Comparison of ENCODE assay signal across 8 mouse cellular contexts in the genomic region with DNA sequence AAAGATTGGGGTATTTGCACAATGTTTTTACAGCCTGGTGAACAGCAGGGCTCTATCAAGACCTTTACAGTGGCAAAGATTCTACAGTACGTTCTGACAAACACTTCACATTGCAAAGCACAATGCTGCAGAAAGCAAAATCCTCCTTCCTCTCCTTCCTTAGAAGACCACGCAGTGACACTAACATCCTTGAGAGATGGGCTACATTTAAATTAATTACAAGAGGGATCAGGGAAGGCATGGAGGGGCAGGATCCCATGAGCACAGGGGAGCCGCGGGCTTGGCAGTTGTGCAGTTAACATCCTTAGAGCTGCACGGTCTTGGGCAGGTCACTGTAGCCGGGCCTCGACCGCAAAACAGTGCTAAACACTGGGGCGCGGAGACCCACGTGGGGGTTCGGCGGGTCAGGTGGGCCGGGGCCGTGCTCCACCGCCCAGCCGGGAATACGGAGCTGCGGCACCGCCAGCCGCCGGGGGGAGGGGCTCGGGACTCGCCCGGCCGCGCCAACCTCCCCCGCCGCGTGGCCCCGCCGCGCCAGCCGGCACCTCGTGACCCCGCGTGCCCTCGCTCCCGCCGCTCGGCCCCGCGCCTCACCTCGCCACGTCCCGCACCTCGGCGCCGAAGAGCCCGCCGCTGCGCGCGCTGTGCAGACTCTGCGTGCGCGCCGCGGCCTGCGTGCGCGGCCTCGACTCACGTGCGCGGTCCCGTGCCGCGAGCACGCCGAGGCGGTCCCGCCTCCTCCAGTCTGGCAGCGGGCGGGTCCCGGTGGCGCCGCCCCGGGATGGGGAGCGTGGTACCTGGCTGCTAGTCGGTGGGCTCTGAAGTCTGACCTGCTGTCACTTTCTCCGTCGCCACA. TPM values are rescaled to one million over a fixed set of nuclear protein-coding genes. Genes with fewer than 3 reads are reported as not detected.
DNase-seq lines count a peak whose midpoint lies in the region; ATAC-seq and TF ChIP-seq lines count a peak whose summit lies in the region.

A gene (minus strand): TSS at position 658 of the 856 bp plus-strand sequence.
A gene (plus strand): TSS at position 730 of the 856 bp plus-strand sequence.

- H3ac ChIP-seq in C2C12 (ENCODE audit: control insufficient read depth, insufficient read length, low read depth) (peak within 1 kb of the TSS; percentile 93), myocyte (ENCODE audit: control insufficient read depth, insufficient read length) (peak within 1 kb of the TSS; percentile 84)

- H3K4me1 ChIP-seq in bone marrow macrophage, adult 2 months (ENCODE audit: control insufficient read depth, insufficient read depth, low read length): peaks cover 2% of the 10 kb centered on the region; the same call in 1 of the 2 replicates
- 0 out of 2 replicates have a peak, but pooled peaks cover 4% of the 10 kb centered on the region for H3K4me1 ChIP-seq in embryonic facial prominence, embryonic 15.5 days
- peaks cover 4% of the 10 kb centered on the region; the same call in 1 of the 2 replicates for H3K4me1 ChIP-seq in kidney, embryonic 14.5 days (ENCODE audit: control insufficient read depth, insufficient read depth, low read length)
- H3K4me1 ChIP-seq in liver, embryonic 11.5 days (replicated peaks; ENCODE audit: control insufficient read depth, insufficient read depth, low read length): peaks cover 7% of the 10 kb centered on the region; the same call in 1 of the 2 replicates

- H3K9me3 ChIP-seq in embryonic facial prominence, embryonic 15.5 days (replicated peaks): no peaks in the 10 kb centered on the region
- no peaks in the 10 kb centered on the region for H3K9me3 ChIP-seq in kidney, embryonic 14.5 days (ENCODE audit: control insufficient read depth, low read length)
- H3K9me3 ChIP-seq in liver, embryonic 11.5 days (ENCODE audit: control insufficient read depth, low read length): no peaks in the 10 kb centered on the region

- H3K79me2 ChIP-seq in C2C12 (ENCODE audit: control insufficient read depth, insufficient read depth) (peaks cover 31% of the 10 kb centered on the region), myocyte (ENCODE audit: control insufficient read depth, insufficient read depth) (peaks cover 12% of the 10 kb centered on the region)

- WGBS in embryonic facial prominence, embryonic 15.5 days: under 1% methylated on average over 69 of the region's 83 CpGs
- 0% methylated on average over 50 of the region's 83 CpGs for WGBS in kidney, embryonic 14.5 days
- whole genome bisulfite sequencing in liver, embryonic 11.5 days: under 1% methylated on average over 81 of the region's 83 CpGs

- no peak for TF ChIP-seq POLR2A in bone marrow macrophage, adult 2 months (IDR thresholded peaks at IDR 0.05; ENCODE audit: borderline replicate concordance, low read depth, low read length)
- peak; percentile 98 for TF ChIP-seq POLR2A in myocyte (IDR thresholded peaks at IDR 0.05; ENCODE audit: insufficient read length, low read depth)

- DNase-seq in heart, adult 9 months (ENCODE audit: low spot score in 2 of 2): peak; percentile 63 to 71
- DNase-seq in liver, embryonic 11.5 days (ENCODE audit: low spot score): peak; percentile 87
- peak; percentile 70 to 87 for DNase-seq in spleen, postnatal 4 days (ENCODE audit: low spot score in 2 of 2)

- H3K4me3 ChIP-seq in C2C12 (ENCODE audit: insufficient read depth, poor library complexity, severe bottlenecking): peak within 1 kb of the TSS; percentile 89
- peak within 1 kb of the TSS; percentile 81 for H3K4me3 ChIP-seq in bone marrow macrophage, adult 2 months (ENCODE audit: insufficient read depth, low read length)
- peak within 1 kb of the TSS; percentile 76 for H3K4me3 ChIP-seq in embryonic facial prominence, embryonic 15.5 days (replicated peaks)
- peak within 1 kb of the TSS; percentile 73 for H3K4me3 ChIP-seq in kidney, embryonic 14.5 days (ENCODE audit: low read length)
- peak within 1 kb of the TSS; percentile 76 for H3K4me3 ChIP-seq in liver, embryonic 11.5 days (ENCODE audit: low read depth, low read length)
- H3K4me3 ChIP-seq in myocyte: peak within 1 kb of the TSS; percentile 54

- H3K79me3 ChIP-seq in C2C12 (ENCODE audit: low read depth): peaks cover 14% of the 10 kb centered on the region

- H3K27me3 ChIP-seq in C2C12 (ENCODE audit: control insufficient read depth, insufficient read depth, insufficient read length): no peaks in the 10 kb centered on the region
- no peaks in the 10 kb centered on the region for H3K27me3 ChIP-seq in embryonic facial prominence, embryonic 15.5 days
- H3K27me3 ChIP-seq in kidney, embryonic 14.5 days (ENCODE audit: control insufficient read depth, insufficient read depth, low read length): no peaks in the 10 kb centered on the region
- no peaks in the 10 kb centered on the region for H3K27me3 ChIP-seq in liver, embryonic 11.5 days (replicated peaks; ENCODE audit: control insufficient read depth, insufficient read depth, low read length)
- no peaks in the 10 kb centered on the region for H3K27me3 ChIP-seq in myocyte (ENCODE audit: control insufficient read depth, insufficient read depth, insufficient read length)

- H3K36me3 ChIP-seq in C2C12 (ENCODE audit: control insufficient read depth, insufficient read depth): peaks cover 30% of the 10 kb centered on the region
- H3K36me3 ChIP-seq in embryonic facial prominence, embryonic 15.5 days: peaks cover 25% of the 10 kb centered on the region
- peaks cover 29% of the 10 kb centered on the region for H3K36me3 ChIP-seq in kidney, embryonic 14.5 days (ENCODE audit: control insufficient read depth, insufficient read depth, low read length)
- H3K36me3 ChIP-seq in liver, embryonic 11.5 days (ENCODE audit: control insufficient read depth, insufficient read depth, low read length): peaks cover 11% of the 10 kb centered on the region; the same call in 1 of the 2 replicates
- peaks cover 18% of the 10 kb centered on the region for H3K36me3 ChIP-seq in myocyte (ENCODE audit: control insufficient read depth, insufficient read depth)

- peak within 1 kb of the TSS; percentile 81 for H3K9ac ChIP-seq in embryonic facial prominence, embryonic 15.5 days
- peak within 1 kb of the TSS; percentile 89 for H3K9ac ChIP-seq in kidney, embryonic 14.5 days (ENCODE audit: low read depth, low read length)
- peak within 1 kb of the TSS; percentile 89 for H3K9ac ChIP-seq in liver, embryonic 11.5 days (ENCODE audit: low read depth, low read length)

- no peak for TF ChIP-seq CTCF in C2C12 (IDR thresholded peaks at IDR 0.05; ENCODE audit: control insufficient read depth, insufficient read depth, insufficient read length)
- no peak for TF ChIP-seq CTCF in bone marrow macrophage, adult 2 months (IDR thresholded peaks at IDR 0.05; ENCODE audit: low read depth, low read length)

- peak within 1 kb of the TSS; percentile 75 for H3K4me2 ChIP-seq in embryonic facial prominence, embryonic 15.5 days (replicated peaks)
- peak within 1 kb of the TSS; percentile 48 for H3K4me2 ChIP-seq in kidney, embryonic 14.5 days (replicated peaks; ENCODE audit: low read depth, low read length)
- peak within 1 kb of the TSS; percentile 82 for H3K4me2 ChIP-seq in liver, embryonic 11.5 days
- H3K4me2 ChIP-seq in myocyte (ENCODE audit: low read depth): peak within 1 kb of the TSS; percentile 73

- no peak within 1 kb of the TSS for H3K27ac ChIP-seq in bone marrow macrophage, adult 2 months (ENCODE audit: insufficient read depth, low read depth, low read length)
- H3K27ac ChIP-seq in embryonic facial prominence, embryonic 15.5 days (replicated peaks): peak within 1 kb of the TSS; percentile 66
- no peak within 1 kb of the TSS for H3K27ac ChIP-seq in kidney, embryonic 14.5 days (ENCODE audit: low read depth, low read length)
- H3K27ac ChIP-seq in liver, embryonic 11.5 days (ENCODE audit: low read depth, low read length): peak within 1 kb of the TSS; percentile 74

- ATAC-seq in embryonic facial prominence, embryonic 15.5 days (ENCODE audit: insufficient number of reproducible peaks, low FRiP score, low TSS enrichment, low read depth): peak; percentile 88
- ATAC-seq in kidney, embryonic 14.5 days (ENCODE audit: low FRiP score, low TSS enrichment): peak; percentile 92
- ATAC-seq in liver, embryonic 11.5 days (replicated peaks; ENCODE audit: low FRiP score): peak; percentile 87

TF ChIP-seq in C2C12, 6 proteins besides CTCF, POLR2A, EP300 and RAD21:
- TF ChIP-seq CEBPB (IDR thresholded peaks at IDR 0.05; ENCODE audit: low read depth) (no peak), USF1 (IDR thresholded peaks at IDR 0.05; ENCODE audit: low read depth) (peak; percentile 40), MAX (IDR thresholded peaks at IDR 0.05) (peak; percentile 94), MYOG (IDR thresholded peaks at IDR 0.05; ENCODE audit: control insufficient read depth, extremely low read depth, insufficient read length) (no peak), MYOD1 (IDR thresholded peaks at IDR 0.05; ENCODE audit: control insufficient read depth, insufficient read length, low read depth) (no peak), FOSL1 (IDR thresholded peaks at IDR 0.05; ENCODE audit: insufficient read depth, low read length, poor library complexity, severe bottlenecking) (no peak)

TF ChIP-seq in myocyte, 11 proteins besides CTCF, POLR2A, EP300 and RAD21 (continues in another document):
- TF ChIP-seq MYOD1 (IDR thresholded peaks at IDR 0.05; ENCODE audit: control insufficient read depth in 1 of 3, insufficient read length in 2 of 3, low read depth in 2 of 3) (peak in 1 of 3 experiments; percentile 27), USF1 (IDR thresholded peaks at IDR 0.05; ENCODE audit: low read depth) (peak; percentile 10), POLR2AphosphoS2 (IDR thresholded peaks at IDR 0.05; ENCODE audit: insufficient read length, low read depth) (peak; percentile 91), TCF3 (IDR thresholded peaks at IDR 0.05; ENCODE audit: insufficient read length, low read depth) (peak; percentile 0), MAX (IDR thresholded peaks at IDR 0.05; ENCODE audit: low read depth) (no peak)

RNA-seq across cellular contexts. Expression of the first gene that starts in this region (rescaled TPM):
- polyA plus RNA-seq in C2C12 (2012; fragmentation: generic; extraction: Trizol) (10.2 TPM), myocyte (2012; fragmentation: generic; extraction: Trizol) (12.4 TPM)
- 9.6 and 13.5 TPM in 2 replicates for polyA plus RNA-seq in bone marrow macrophage, adult 2 months (2012; ENCODE audit: insufficient read depth, insufficient read length, missing spikeins)
- 32.9 and 34.7 TPM in 2 replicates for polyA plus RNA-seq in embryonic facial prominence, embryonic 15.5 days (2015; fragmentation: Nextera tagmentation; extraction: Ambion mirVana)
- 31.1 and 35.7 TPM in 2 replicates for polyA plus RNA-seq in kidney, embryonic 14.5 days (2014; fragmentation: Nextera tagmentation; extraction: Ambion mirVana)
- 30.6 and 32.7 TPM in 2 replicates for polyA plus RNA-seq in liver, embryonic 11.5 days (2014; fragmentation: Nextera tagmentation; extraction: Ambion mirVana)

RNA-seq across cellular contexts. Expression of the second gene that starts in this region (rescaled TPM):
- polyA plus RNA-seq in C2C12 (2012; fragmentation: generic; extraction: Trizol): 29.9 TPM
- polyA plus RNA-seq in bone marrow macrophage, adult 2 months (2012; ENCODE audit: insufficient read depth, insufficient read length, missing spikeins): 4.4 and 5.0 TPM in 2 replicates
- polyA plus RNA-seq in embryonic facial prominence, embryonic 15.5 days (2015; fragmentation: Nextera tagmentation; extraction: Ambion mirVana): 12.3 and 14.4 TPM in 2 replicates
- 11.9 and 18.1 TPM in 2 replicates for polyA plus RNA-seq in kidney, embryonic 14.5 days (2014; fragmentation: Nextera tagmentation; extraction: Ambion mirVana)
- 17.0 and 20.4 TPM in 2 replicates for polyA plus RNA-seq in liver, embryonic 11.5 days (2014; fragmentation: Nextera tagmentation; extraction: Ambion mirVana)
- 49.9 TPM for polyA plus RNA-seq in myocyte (2012; fragmentation: generic; extraction: Trizol)

Comparison
In these comparisons a context has a peak if more than half of its experiments do, and no peak if none do; other contexts are left out.
1. H3K27ac ChIP-seq: peak in embryonic facial prominence, embryonic 15.5 days (single experiment) and liver, embryonic 11.5 days (single experiment); none in bone marrow macrophage, adult 2 months (single experiment) and kidney, embryonic 14.5 days (single experiment).
2. Peak in every context shown above with its lines, with median percentiles within 50 percentile points of each other: H3K4me3 ChIP-seq, ATAC-seq, H3K4me2 ChIP-seq, H3K9ac ChIP-seq and DNase-seq.